ENCODE assay signal across 7 mouse cellular contexts in genomic region chr9:59659036-59660026, GRCm38 (mm10). TPM values are rescaled to one million over a fixed set of nuclear protein-coding genes. Genes with fewer than 3 reads are reported as not detected.
A peak's percentile ranks its signal among the peaks of the same experiment; 100 is the strongest.
DNase-seq lines count a peak whose midpoint lies in the region.

No protein-coding gene starts in this region.

- intact Hi-C loops in left cerebral cortex, postnatal 25 days (cut with DNase I), result loop anchor here (5.0 kb wide), 1 partner anchor 42 kb away; the partner anchor contains the start of gene Parp6

- DNase-seq in adrenal gland, adult (ENCODE audit: inconsistent age in 2 of 2, low spot score in 1 of 2), result peak; percentile 75 to 93
- peak; percentile 93 for DNase-seq in embryo, embryonic 10 days (ENCODE audit: low spot score)
- DNase-seq in gastrocnemius, postnatal 10 days, result peak; percentile 87
- DNase-seq in hindlimb bud, embryonic 11.5 days (ENCODE audit: extremely low spot score, low read depth, low spot score), result peak; percentile 96
- peak; percentile 81 to 86 for DNase-seq in left cerebral cortex, postnatal 25 days (ENCODE audit: low spot score in 2 of 2)
- peak; percentile 95 for DNase-seq in mesoderm, embryonic 11.5 days (ENCODE audit: low read depth, low spot score)
- DNase-seq in right cerebral cortex, postnatal 25 days, result peak; percentile 74

RNA-seq across cellular contexts. Expression of gene Pkm, which starts 3.2 kb away (rescaled TPM):
- total RNA-seq in gastrocnemius, postnatal 10 days (2021), result 1,000 to 10,000 TPM; 2,006 to 2,318 TPM
- total RNA-seq in left cerebral cortex, postnatal 25 days (2021), result 1,000 to 10,000 TPM; 1,173 to 1,205 TPM

RNA-seq across cellular contexts. Expression of gene Gramd2, which starts 20.6 kb away (rescaled TPM):
- total RNA-seq in gastrocnemius, postnatal 10 days (2021), result 1 to 10 TPM in 1 of 2 experiments, under 1 TPM in 1; 0.21 to 1.6 TPM
- total RNA-seq in left cerebral cortex, postnatal 25 days (2021), result 10 to 100 TPM in 1 of 2 experiments, 1 to 10 TPM in 1; 9.9 to 10.7 TPM

RNA-seq across cellular contexts. Expression of gene Parp6, which starts 42.2 kb away (rescaled TPM):
- 10 to 100 TPM; 11.9 to 19.0 TPM for total RNA-seq in gastrocnemius, postnatal 10 days (2021)
- 100 to 1,000 TPM; 173 TPM for total RNA-seq in left cerebral cortex, postnatal 25 days (2021)

Comparison
In these comparisons a context has a peak if more than half of its experiments do, and no peak if none do; other contexts are left out.
1. Peak in every context shown above with its lines: DNase-seq.
2. RNA of gene Gramd2, which starts 20.6 kb away (total RNA-seq): 9.9 to 10.7 TPM in left cerebral cortex, postnatal 25 days; 0.21 to 1.6 TPM in gastrocnemius, postnatal 10 days; every median in the first group is over 4 times any median in the second.
3. RNA of gene Parp6, which starts 42.2 kb away (total RNA-seq): 173 TPM in left cerebral cortex, postnatal 25 days; 11.9 to 19.0 TPM in gastrocnemius, postnatal 10 days; every median in the first group is over 4 times any median in the second.